Mouse (Mus musculus): ENCODE measurements around the gene Hs3st2.
A peak's percentile ranks its signal among the peaks of the same experiment; 100 is the strongest.
"Not testable (repeated sequence)": the region's sequence is repeated elsewhere in the genome, so short reads cannot be mapped to it uniquely, and the experiment has no call there.

Gene Hs3st2

DNA sequence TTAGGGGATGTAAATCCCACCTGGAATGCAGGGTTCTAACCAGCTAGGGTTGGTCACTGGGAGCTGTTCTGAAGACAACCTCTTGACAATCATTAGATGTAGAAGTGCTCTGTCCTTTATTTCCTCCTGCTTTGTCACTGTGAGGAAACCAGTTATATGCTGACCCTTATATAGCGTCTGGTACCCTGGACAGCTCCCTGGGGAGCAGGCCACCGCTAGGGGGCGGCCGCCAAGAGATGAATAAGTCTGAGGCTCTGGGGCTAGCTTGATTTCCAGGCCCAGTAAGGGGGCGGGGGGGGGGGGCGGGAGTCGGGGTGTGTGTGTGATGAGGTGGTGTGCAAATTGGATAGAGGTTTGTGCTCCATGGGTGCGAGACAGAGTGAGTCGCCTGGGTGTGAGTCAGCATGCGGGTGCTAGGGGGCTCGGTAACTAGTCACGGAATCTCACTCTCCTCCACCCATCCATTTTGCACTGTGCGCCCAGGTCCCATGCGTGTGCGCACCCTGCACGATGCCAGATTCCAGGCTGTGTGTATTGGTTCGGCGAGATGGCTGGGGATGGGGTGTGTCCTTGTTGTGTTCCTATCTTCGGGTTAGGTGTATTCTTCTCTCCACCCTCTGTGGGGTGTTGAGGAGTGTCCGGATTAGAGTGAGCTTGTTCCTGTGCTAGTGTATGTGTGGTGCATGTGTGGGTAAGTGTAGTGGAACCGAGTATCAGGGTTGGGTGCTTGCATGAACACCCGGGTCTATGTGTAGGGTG is at the start of gene Hs3st2:
Hs3st2 (plus strand) TSS at position 635 of the 759 bp plus-strand sequence.
- DNase-seq (ENCODE audit: low spot score) = peak; percentile 2

DNA sequence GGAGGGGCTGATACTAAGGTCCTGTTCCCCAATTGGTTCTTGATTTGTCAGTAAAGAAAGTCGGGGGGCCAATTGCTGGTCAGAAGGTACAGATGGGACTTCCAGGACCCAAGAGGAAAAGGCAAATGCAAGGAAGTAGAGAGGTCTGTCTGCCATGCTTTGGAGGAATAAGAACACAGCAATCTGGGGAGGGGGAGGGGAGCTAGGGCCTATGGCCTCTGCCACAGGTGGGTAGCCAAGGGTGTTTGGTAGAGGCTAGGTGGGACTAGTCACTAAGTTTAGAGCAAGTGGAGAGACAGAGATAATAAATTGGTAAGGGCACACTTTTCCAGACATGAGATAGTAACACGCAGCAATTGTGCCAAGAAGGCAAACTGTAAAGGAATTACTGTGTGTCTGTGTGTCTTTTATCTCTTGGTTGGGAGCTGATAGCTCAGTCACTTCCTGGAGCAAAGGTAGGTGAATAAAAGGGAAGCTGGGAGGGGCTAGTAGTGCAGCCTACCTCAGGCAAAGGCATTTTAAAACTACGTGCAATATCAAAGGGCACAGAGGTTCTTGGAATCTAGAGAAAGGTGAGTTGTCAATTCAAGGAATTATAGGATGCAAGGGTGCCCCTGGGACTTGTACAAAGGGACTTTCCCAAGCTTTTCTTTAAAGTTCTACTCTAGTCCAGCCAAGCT is 43.2 kb upstream of the Hs3st2 start:
- DNase-seq (ENCODE audit: low spot score) = no peak

DNA sequence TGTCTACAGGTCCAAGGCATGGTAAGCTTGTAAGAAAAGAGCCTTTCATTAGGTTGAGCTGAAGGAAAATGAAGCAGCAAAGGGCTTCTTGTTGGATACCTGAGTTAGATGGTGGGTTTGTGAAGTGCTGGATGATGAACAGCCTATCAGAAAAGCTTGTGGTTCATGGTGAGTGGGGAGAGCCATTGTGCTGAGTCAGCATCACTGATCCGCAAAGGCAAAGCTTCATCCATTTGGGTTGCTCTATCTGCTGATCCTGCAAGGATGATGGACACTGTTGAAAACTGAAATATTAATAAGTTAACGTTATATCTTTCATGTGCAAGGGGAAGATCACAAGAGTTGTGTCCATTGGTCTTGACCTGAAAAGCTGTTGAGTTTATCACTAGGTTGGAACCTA is 40.0 kb upstream of the Hs3st2 start:
- DNase-seq (ENCODE audit: low spot score) = no peak

DNA sequence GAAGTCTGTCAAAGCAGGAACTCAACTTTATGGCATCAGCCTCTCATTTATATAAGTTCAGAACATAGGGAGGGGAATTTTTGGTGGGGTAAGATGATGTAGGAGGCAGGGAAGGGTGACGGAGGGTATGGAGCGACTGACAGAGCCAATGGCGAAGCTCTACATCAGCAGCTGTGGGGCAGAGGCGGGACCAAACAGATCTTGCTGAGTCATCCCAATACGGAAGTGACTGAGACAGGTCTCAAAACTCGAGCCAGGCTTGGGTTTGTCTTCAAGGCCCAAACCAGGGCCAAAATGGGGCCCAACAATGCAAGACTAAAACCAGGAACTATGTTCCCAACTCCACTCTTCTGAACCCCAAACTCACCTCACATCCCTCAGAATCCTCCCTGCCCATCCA is 30.2 kb upstream of the Hs3st2 start:
- not testable (repeated sequence) for DNase-seq (ENCODE audit: low spot score)

DNA sequence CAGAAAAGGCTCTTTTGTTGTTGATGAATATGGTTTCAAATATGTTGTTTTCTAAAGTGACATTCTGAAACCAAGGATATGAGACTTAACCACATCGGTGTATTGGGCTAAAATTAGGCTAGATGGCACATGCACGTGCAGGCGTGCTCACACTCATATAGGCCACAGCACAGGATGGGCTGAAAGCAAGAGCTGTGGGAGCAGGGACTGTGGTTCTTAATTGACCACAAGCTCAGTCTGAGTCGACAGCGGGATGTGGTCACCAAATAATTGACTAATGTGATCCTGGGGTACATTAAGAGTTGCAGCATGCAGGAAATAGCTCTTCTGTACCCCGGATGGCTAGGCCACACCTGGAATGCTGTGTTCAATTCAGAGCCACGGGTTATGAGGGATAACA is 26.1 kb upstream of the Hs3st2 start:
- DNase-seq (ENCODE audit: low spot score) = no peak

DNA sequence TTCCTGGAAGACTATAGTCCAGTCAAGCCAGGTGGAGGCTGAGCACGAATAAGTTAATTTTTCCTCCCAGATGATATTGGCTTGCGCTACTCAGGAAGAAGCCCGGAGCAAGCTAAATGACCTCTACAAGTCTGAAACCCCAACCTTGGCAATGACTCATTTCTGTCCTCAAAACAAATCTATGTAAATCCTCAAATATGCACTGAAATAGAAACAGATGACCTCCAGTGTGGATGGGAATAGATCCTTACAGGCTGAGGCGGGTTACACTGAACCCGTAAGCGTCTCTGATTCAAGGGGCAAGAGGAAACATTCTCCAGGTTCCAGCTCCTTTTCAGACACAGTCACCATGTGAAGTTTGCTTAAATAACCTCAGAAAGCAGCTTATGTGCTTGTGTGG is 24.5 kb upstream of the Hs3st2 start:
- DNase-seq (ENCODE audit: low spot score) = no peak

DNA sequence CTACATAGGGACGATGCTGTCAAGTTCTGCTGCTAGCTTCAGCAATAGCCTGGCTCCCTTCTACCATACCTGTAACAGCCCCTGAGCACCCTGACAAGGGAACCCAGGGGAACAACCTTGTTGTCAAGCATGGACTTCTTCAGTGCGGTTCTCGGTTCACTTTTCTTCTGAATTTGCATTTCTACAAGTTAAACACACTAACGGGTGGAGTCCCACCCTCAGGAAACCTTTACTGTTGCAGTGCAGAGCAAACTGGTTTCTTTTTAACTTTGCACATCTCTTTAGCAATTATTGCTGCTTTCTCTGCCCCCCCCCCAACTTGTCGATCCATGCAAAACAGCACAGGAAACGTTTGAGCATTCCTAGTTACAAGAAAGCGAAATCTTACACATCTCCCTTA is 19.7 kb upstream of the Hs3st2 start:
- no peak for DNase-seq (ENCODE audit: low spot score)

DNA sequence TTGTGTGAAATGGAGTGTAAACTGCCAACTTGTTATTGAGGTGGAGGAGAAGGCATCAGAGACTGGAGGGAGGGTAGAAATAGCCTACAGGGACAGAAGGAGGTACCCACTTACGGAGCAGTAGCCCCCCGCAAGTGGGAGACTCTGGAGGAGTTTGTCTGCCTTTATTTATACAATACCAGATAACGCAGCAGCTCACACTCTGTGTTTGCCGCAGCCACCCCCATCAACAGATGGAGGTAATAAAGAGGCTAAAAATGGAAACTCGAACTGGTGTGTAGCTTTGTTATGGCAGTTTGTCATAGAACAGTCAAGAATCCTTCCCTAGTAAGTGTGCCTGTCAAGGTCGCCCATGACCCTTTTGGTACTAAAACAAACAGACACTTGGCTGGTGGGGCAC is 16.2 kb upstream of the Hs3st2 start:
- no peak for DNase-seq (ENCODE audit: low spot score)

DNA sequence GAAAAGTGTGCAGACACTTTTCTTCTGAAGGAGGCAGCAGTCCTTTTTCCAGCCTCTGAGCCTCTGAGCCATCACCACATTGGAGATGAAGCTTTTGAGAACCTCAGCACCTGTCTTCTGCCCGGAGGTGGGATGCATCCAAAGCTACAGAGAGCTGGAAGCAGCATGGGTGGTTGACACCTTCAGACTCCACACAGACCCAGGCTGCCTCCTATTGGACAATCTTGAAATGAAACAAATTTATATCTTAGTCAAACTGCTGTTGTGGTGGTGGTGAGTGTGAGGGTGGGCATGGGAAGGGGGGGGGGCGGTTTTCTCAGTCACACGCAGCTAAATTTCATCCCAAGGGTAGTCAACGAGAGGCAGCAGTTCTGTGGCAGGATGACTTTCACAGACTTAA is 12.7 kb upstream of the Hs3st2 start:
- no peak for DNase-seq (ENCODE audit: low spot score)

DNA sequence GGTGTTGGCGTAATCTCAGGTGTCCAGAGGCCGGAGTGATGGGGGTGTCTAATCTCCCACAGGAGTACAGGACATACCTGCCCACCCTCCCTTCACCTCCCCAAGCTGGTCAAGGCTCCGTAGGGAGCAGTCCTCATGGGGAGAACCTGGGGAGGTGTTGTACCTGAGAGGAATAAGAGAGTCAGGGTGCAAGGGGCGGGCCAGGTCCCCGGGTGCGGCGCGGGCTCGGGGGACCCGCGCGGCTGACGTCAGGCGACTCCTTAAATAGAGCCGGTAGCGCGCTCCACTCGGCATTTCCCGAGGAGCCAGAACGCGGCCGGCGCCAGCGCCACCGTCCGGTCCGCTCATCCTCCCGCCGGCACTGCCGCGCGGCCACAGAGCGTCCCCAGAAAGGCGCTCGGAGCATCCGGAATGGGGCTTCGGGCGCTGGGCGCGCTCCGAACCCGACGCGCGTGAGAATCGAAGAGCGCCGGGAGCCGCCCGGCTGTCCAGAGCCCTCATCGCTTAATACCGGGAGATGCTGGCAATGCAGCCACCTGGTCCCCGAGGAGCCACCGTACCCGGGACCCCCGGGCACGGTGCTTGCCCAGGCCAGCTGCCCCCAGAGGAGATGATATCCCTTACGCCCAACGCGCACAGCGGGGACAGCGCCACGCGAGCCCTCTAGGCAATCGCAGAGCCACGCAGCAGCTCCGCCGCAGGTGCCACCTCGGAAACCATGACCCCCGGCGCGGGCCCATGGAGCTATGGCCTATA is 503 bp downstream of the Hs3st2 start:
- DNase-seq (ENCODE audit: low spot score) = no peak

DNA sequence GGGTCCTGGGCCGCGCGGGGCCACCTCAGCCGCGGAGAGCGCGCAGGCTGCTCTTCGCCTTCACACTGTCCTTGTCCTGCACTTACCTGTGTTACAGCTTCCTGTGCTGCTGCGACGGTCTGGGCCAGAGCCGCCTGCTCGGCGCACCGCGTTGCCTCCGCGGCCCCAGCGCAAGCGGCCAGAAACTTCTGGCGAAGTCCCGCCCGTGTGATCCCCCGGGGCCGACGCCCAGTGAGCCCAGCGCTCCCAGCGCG is 1.0 kb downstream of the Hs3st2 start:
- DNase-seq (ENCODE audit: low spot score) = no peak

DNA sequence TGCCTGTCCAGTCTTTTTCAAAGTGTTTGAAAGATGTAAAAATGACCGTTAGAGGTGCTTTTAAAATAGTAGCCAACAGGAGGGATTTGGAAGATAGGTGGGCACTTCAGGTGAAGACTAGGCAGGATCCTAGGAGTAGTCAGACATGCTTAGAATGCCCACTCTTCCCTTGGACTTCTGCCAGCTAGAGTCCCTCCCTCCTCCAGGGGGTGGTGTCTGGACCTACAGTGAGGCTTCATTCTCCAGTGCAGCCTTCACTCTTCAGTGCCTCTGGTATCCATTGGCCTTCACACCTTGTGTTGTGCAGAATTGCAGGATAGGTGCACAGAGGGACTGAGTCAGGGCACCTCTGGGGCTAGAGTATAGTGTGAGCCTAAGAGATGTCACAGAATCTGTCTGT is 2.2 kb downstream of the Hs3st2 start:
- DNase-seq (ENCODE audit: low spot score) = no peak

DNA sequence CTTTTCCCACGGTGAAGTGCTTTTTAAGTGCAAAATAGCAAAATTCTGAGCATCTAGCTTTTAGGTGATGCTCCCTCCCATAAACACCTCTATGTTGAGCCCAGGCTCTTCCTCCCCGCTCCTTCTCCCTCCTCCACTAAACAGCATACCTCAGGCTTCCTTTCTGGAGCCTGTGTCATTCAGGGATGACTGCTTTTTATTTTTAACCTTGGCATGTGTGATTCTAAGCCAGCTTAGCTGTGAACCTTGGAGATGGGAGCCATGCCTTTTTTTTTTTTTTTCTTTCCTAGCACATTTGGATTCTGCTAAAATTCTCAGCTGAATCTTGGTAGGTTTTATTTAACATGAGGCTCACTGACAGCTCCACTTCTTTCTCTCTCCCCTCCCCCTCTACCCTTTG is 3.2 kb downstream of the Hs3st2 start:
- no peak for DNase-seq (ENCODE audit: low spot score)

DNA sequence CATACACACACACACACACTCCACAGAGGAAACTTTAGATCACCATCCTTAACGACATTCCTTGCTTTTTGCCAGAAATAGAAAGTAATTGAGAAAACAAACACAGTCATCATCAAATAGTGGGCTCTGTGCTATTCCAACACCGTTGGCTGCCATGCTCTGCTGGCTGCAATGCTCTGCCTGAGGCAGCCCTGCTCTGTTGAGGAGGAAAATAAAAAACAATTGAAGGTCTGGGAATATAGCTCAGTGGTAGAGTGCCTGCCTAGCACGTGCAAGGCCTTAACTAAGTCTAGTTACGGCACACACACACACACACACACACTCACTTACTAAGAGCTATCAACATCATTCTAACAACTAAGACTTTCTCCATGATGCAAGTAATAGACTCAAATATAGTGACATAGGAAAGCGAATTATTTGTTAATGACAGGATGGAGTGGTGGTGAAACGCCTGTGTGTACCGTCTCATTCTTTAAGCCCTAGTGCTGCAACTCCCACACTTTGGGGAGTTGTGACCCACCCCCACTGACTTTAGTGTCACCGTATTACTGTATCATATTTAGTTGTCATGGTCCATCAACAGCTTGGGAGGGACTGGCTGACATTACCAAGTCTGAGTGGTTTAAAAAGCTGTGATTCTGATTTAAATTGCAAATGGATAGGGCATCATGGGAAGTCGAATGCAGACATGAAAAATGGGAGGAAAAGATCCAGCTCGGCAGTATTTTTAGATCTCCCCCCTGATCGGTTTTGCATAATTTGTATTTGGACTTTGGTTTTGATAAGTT is 19.3 kb downstream of the Hs3st2 start:
- no peak for DNase-seq (ENCODE audit: low spot score)

DNA sequence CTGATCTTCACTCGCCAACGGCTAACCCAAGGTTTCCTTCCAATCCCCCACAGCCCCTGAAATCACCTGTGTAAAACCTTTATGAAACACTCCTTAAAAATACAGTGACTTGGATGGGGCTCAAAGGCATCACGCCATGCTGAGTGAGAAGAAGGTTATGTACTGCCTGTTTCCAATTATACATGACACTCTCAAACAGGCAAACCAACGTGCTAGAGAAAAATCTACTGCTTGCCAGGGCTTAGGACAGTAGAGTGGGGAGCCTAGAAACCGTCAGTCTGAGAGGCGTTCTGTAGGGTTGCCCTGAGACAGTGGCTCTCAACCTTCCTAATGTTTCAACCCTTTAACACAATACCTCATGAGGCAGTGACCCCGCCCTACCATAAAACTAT is 19.8 kb downstream of the Hs3st2 start:
- DNase-seq (ENCODE audit: low spot score) = no peak

DNA sequence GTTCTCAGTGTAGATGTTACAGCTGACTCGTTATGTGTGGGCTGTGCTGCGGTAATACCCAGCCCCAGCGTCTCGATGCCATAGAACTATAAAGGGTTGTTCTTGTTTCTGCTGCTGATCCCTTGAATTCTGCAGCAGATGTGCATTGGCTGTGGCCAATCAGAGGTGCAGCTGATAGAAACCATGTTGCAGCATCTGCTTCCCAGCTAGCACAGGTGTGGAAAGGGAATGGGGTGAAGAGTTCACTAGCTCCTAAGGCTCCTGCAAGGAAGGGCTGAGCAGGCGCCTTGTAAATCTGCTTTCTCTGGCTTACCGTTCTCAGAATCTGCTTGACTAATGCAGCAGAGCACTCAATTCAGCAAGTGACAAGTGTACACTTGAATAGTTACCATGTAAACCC is 45.2 kb downstream of the Hs3st2 start:
- no peak for DNase-seq (ENCODE audit: low spot score)

DNA sequence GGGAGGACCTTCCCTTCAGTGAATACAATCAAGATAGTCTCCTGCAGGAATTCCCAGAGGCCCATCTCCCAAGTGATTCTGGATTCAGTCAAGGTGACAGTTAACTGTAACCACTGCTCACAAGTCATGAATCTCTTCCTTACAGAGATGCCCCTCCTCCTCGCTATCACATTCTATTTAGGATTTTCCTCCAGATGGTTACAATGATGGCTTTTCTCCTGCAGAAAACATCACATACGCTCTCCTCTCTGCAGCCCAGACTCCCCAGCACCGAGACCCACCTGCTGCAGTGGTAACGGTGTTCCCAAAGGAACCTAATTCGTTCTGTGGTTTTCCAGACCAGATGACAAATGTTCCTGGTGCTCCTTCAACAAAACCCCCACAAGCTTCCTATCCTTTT is 49.5 kb downstream of the Hs3st2 start:
- DNase-seq (ENCODE audit: low spot score) = no peak

DNA sequence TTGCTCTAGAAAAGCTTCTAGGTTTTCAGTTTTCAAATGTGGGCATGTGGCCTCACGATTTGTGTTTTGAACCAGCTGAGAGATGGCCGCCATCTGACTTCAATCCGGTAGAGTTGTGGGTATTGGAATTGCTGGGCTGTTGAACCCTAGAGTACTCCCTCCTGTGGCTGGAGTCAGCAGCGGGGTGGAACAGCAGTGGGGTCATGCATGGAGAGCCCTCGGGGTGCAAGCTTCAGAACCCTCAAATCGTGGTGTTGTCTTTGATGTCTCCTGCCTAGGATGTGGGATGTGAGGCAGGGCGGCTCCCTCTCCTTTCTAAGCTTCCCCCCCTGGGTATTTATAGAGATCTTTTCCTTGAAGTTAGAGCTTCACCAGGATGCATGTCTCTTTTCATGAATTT is 52.7 kb downstream of the Hs3st2 start:
- DNase-seq (ENCODE audit: low spot score) = no peak

DNA sequence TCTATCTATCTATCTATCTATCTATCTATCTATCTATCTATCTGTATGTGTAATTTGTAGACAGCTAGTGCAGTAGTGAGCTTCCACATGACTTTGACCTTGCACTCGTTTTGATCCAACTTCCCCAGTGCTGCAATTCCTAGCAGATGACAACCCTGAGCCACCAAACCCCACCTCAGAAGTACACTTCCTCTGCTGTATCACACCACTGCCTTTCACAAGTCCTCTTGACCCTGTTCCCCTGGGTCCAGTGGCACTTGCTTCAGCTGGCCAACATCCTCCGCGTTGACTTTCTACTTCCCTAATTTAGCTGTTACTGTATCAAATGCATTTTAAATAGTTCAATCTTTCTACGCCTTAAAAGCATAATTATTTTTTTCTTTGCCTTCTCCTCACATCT is 54.6 kb downstream of the Hs3st2 start:
- DNase-seq (ENCODE audit: low spot score) = no peak

DNA sequence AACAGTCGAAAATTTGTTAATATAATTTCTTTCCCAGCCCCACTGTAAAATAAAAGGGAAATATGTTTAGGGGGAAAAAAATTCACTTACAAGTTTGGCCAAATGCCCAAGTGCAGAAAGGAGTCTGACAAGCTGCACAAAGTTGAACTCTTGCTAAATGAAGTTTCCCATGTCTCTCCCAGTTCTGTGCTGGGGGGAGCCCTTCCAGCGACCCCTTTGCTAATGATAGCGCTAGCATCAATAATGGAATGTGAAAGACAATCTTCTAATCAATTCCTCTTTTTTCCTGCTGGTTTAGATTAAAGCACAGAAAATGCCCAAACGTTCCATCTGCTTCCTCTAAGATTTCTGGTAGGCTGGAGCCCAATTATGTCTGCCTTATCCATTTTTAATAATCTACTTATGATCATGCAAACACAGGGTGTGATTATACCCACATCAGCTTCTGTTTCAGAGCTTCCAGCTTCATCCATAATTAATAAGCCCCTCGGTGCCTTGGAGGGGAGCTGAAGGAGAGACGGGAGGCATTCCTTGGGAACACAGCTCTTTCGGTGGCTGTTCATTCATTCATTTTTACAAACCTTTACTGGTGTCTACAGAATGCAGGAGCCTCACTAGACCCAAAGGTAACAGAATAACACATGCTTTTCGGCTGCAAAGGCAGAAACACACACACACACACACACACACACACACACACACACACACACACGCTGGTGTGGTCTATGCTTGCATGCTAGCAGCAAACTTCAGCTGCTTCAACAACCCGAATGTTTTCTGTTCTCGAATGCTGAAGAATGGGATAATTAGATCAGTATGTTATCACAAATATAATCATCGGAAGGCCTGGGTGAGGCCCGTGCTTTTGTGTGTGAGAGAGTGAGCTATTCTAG is 59.5 kb downstream of the Hs3st2 start:
- no peak for DNase-seq (ENCODE audit: low spot score)

DNA sequence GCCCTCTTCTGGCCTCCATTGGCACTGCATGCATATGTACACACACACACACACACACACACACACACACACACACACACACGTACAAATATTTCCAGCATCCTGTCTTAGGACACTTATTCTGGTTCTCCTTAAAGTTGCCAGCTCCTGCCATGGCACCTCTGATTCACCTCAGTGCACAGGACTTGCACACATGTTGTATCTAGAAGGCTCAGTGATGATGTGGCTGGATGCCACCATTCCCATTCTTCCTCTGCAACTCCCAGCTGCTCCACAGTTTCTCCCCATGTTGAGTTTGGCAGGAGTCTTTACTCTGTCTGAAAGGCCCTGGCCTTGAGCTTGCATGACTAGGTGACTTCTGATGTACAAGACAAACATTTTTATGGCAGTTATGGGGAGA is 65.1 kb downstream of the Hs3st2 start:
- no peak for DNase-seq (ENCODE audit: low spot score)

DNA sequence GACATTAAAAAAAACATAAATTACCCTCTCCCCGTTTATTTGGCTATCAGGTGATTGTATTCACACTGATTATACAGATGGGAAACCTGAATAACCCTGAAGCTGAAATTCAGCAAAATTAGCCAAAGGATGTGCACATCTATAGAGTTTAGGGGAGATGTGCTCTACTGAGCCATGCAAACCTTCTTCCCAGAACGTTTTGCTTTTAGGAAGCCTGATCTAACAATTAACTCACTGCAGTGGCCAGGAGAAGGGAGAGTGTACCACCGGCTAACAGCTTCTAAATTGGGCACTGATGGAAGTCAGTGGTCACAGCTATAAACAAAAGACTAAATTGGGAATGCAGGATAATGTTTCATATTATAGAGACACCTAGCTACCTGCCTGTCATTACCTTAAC is 66.4 kb downstream of the Hs3st2 start:
- DNase-seq (ENCODE audit: low spot score) = no peak
